Mouse (Mus musculus) liver, embryonic 14.5 days (tissue): ENCODE data around the gene Miga2.

Experiments used
- CTCF ChIP-seq: IDR thresholded peaks from 2 replicates; pipeline ENCODE4 v1.5.1; 2016; ENCODE audit warnings: antibody characterized with exemption, low read depth, control low read depth
- EP300 ChIP-seq: IDR thresholded peaks from 2 replicates; pipeline ENCODE4 v1.6.1; 2016; ENCODE audit warnings: antibody characterized with exemption, low read depth

- TF ChIP-seq CTCF (peak; percentile 39), EP300 (no peak)
Measured at GRCm38 (mm10) chr2:30389000-30389399, 25.0 kb downstream of the Miga2 start.
